Mouse (Mus musculus): ENCODE results near the gene St13.

St13 gene

GRCm38 (mm10) chr15:81358943-81359342, 40.9 kb downstream of the St13 start:
- no peak for DNase-seq (ENCODE audit: low read depth, low spot score)
- Histone ChIP-seq H3K36me3 (ENCODE audit: control insufficient read depth, insufficient read depth, low read length, poor library complexity, severe bottlenecking) (no peaks in the 10 kb centered on the region), H3K27me3 (ENCODE audit: control insufficient read depth, insufficient read depth, low read length, poor library complexity, severe bottlenecking) (no peaks in the 10 kb centered on the region)

GRCm38 (mm10) chr15:81356946-81357345, 42.9 kb downstream of the St13 start:
- Histone ChIP-seq H3K36me3 (ENCODE audit: control insufficient read depth, insufficient read depth, low read length, poor library complexity, severe bottlenecking) (no peaks in the 10 kb centered on the region), H3K27me3 (ENCODE audit: control insufficient read depth, insufficient read depth, low read length, poor library complexity, severe bottlenecking) (no peaks in the 10 kb centered on the region)
- no peak for DNase-seq (ENCODE audit: low read depth, low spot score)

DNA sequence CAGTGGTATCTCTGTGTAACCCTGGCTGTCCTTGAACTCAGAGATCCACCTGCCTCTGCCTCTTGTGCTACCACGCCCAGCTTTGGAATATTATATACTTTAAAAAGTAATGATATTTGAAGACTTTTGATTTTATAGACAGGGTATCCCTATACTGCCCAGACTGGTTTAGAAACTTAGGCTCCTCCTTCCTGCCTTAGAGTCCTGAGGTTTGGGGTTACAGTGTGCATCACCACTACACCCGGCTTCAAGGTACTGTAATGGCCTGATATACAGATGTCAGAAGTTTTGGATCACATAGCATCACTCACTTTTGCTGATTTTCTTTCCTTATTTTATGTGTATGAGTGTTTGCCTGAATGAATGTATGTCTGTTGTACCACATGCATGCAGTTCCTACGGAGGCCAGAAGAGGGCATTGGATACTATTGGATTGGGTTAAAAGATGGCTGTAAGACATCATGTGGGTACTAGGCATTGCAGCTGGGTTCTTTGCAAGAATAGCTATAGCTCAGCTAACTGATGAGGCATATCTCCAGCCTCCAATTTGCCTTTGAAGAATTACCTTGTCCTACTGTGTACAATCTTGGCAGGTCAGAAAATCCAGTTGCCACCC, 44.6 kb downstream of the St13 start:
- no peaks in the 10 kb centered on the region for H3K36me3 ChIP-seq (ENCODE audit: control insufficient read depth, insufficient read depth, low read length, poor library complexity, severe bottlenecking)
- peak; percentile 80 for DNase-seq (ENCODE audit: low read depth, low spot score)
- no peaks in the 10 kb centered on the region for H3K27me3 ChIP-seq (ENCODE audit: control insufficient read depth, insufficient read depth, low read length, poor library complexity, severe bottlenecking)

DNA sequence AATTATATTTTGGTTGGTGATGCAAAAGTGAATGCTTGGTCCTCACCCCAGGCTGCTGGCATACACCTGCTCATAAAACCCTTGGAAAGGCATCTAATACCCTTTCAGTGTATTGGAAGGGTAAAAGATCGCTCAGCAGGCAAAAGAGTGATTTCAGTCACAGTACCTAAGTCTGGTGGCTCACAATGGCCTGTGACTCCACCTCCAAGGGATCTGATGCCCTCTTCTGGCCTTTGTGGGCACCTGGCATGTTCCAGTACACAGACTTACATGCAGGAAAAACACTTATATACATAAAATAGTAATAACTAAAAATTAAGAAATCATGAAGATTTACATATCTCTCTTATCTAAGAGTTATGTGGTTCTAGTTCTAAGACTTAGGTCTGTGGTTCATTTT, 47.2 kb downstream of the St13 start:
- DNase-seq (ENCODE audit: low read depth, low spot score) = peak; percentile 29
- H3K27me3 ChIP-seq (ENCODE audit: control insufficient read depth, insufficient read depth, low read length, poor library complexity, severe bottlenecking) = no peaks in the 10 kb centered on the region
- no peaks in the 10 kb centered on the region for H3K36me3 ChIP-seq (ENCODE audit: control insufficient read depth, insufficient read depth, low read length, poor library complexity, severe bottlenecking)

DNA sequence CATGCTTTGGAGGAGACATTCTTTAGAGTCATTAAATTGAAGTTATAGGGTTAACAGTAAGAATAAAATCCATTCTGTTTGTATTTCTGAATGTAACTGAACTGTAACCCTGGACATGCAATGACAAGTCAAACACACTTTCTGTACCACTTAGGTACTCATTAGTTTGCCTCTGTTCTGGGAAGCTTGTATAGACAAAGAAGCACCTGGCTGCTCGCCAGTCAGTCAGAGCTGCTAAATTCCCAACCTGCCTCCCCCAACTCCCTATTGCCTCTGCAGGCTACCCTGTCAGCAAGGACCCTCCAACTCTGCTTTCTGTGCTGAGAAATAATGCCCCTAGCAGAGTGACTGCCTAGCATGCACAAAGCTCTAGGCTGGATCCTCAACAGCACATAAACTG, 49.5 kb downstream of the St13 start:
- no peaks in the 10 kb centered on the region for H3K36me3 ChIP-seq (ENCODE audit: control insufficient read depth, insufficient read depth, low read length, poor library complexity, severe bottlenecking)
- DNase-seq (ENCODE audit: low read depth, low spot score) = no peak
- no peaks in the 10 kb centered on the region for H3K27me3 ChIP-seq (ENCODE audit: control insufficient read depth, insufficient read depth, low read length, poor library complexity, severe bottlenecking)

GRCm38 (mm10) chr15:81348366-81348765, 51.5 kb downstream of the St13 start:
- no peaks in the 10 kb centered on the region for H3K36me3 ChIP-seq (ENCODE audit: control insufficient read depth, insufficient read depth, low read length, poor library complexity, severe bottlenecking)
- no peak for DNase-seq (ENCODE audit: low read depth, low spot score)
- H3K27me3 ChIP-seq (ENCODE audit: control insufficient read depth, insufficient read depth, low read length, poor library complexity, severe bottlenecking) = no peaks in the 10 kb centered on the region

- Histone ChIP-seq H3K27me3 (ENCODE audit: control insufficient read depth, insufficient read depth, low read length, poor library complexity, severe bottlenecking) (no peaks in the 10 kb centered on the region), H3K36me3 (ENCODE audit: control insufficient read depth, insufficient read depth, low read length, poor library complexity, severe bottlenecking) (no peaks in the 10 kb centered on the region)
- DNase-seq (ENCODE audit: low read depth, low spot score) = no peak
Measured at GRCm38 (mm10) chr15:81347466-81347865, 52.4 kb downstream of the St13 start.

DNA sequence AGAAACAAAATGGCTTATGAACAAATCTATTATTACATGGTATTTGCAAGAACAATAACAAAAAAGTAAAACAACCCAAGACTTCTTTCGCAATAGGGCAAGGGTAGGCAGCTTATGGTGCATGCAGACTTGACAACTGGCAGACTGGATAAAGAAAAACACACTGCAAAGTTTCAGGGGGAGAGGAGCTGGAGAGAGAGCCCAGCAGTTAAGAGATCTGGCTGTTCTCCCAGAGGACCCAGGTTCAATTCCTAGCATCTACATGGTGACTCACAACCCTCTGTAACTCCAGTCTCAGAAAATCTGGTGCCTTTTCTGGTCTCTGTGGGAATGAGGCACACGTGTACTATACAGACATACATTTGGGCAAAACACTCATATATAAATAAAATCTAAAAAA, 58.5 kb downstream of the St13 start:
- H3K36me3 ChIP-seq (ENCODE audit: control insufficient read depth, insufficient read depth, low read length, poor library complexity, severe bottlenecking) = peaks cover 2% of the 10 kb centered on the region; the same call in 1 of the 2 replicates
- H3K27me3 ChIP-seq (ENCODE audit: control insufficient read depth, insufficient read depth, low read length, poor library complexity, severe bottlenecking) = no peaks in the 10 kb centered on the region
- DNase-seq (ENCODE audit: low read depth, low spot score) = no peak

DNA sequence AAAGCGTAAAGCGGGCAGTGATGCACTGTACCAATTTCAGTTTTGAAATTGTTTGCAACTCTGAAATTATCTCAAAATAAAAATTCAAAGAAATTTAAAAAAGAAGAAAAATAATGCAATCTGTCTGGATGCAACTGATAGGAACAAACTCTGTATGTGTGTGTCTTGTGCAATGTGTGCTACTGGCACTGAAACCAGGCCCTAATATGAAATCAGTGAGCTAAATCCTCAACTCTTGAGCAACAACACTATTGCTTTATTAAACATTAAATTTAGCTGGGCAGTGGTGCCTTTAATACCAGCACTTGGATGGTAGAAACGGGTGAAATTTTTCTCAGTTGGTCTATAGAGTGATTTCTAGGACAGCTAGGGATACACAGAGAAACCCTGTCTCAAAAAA, 60.7 kb downstream of the St13 start:
- DNase-seq (ENCODE audit: low read depth, low spot score) = no peak
- Histone ChIP-seq H3K27me3 (ENCODE audit: control insufficient read depth, insufficient read depth, low read length, poor library complexity, severe bottlenecking) (no peaks in the 10 kb centered on the region), H3K36me3 (ENCODE audit: control insufficient read depth, insufficient read depth, low read length, poor library complexity, severe bottlenecking) (peaks cover 4% of the 10 kb centered on the region)

DNA sequence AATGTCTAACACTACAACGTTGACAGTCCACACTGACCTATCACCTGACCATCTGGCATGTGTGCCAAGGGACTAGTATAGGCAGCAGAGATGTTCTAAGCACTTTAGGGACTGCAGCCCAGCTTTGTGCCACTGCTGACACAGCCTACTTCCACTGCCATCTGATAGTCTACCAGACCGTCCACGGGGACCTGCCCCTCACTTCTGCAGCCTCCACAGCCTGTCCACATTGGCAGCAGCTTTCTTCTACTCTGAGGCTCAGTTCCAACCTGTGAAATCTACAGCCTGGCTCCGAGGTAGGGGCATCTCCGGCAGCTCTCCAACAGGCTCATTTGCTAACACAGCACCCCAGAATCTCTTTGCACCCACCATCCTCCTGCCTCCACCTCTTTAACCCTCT, 63.4 kb downstream of the St13 start:
- Histone ChIP-seq H3K27me3 (ENCODE audit: control insufficient read depth, insufficient read depth, low read length, poor library complexity, severe bottlenecking) (no peaks in the 10 kb centered on the region), H3K36me3 (ENCODE audit: control insufficient read depth, insufficient read depth, low read length, poor library complexity, severe bottlenecking) (peaks cover 4% of the 10 kb centered on the region)
- no peak for DNase-seq (ENCODE audit: low read depth, low spot score)

GRCm38 (mm10) chr15:81332517-81332916, 67.4 kb downstream of the St13 start:
- no peak for DNase-seq (ENCODE audit: low read depth, low spot score)
- H3K27me3 ChIP-seq (ENCODE audit: control insufficient read depth, insufficient read depth, low read length, poor library complexity, severe bottlenecking) = no peaks in the 10 kb centered on the region
- H3K36me3 ChIP-seq (ENCODE audit: control insufficient read depth, insufficient read depth, low read length, poor library complexity, severe bottlenecking) = peaks cover 6% of the 10 kb centered on the region

DNA sequence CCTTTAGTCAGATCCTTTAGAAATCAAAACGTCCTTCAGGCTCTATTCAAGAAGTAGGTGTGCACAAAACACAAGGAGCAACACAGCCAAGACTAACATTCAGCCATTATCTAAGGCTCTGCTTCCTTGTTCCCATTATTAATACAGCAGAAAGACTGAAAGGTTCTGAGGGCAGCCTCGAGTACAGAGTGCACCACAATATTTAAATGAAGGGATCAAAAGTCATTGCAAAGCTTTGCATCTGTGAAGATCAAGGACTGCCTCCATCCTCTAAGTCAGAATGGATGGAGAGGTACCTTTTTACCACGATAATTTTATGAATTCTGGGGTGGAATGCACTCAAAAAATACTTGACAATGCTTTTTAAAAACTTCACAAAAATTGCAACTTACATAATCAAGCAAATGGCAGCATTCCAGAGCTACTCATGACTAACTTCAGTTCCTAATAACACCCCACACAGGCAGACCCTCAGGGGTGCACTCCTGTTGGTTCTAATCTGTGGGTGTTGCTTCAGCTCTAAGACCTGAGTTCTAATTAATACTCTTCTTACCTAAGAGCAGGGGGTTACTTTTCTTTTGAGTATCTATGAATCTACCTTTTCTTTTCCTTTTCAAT, 69.0 kb downstream of the St13 start:
- Histone ChIP-seq H3K27me3 (ENCODE audit: control insufficient read depth, insufficient read depth, low read length, poor library complexity, severe bottlenecking) (no peaks in the 10 kb centered on the region), H3K36me3 (ENCODE audit: control insufficient read depth, insufficient read depth, low read length, poor library complexity, severe bottlenecking) (peaks cover 4% of the 10 kb centered on the region)
- DNase-seq (ENCODE audit: low read depth, low spot score) = no peak

DNA sequence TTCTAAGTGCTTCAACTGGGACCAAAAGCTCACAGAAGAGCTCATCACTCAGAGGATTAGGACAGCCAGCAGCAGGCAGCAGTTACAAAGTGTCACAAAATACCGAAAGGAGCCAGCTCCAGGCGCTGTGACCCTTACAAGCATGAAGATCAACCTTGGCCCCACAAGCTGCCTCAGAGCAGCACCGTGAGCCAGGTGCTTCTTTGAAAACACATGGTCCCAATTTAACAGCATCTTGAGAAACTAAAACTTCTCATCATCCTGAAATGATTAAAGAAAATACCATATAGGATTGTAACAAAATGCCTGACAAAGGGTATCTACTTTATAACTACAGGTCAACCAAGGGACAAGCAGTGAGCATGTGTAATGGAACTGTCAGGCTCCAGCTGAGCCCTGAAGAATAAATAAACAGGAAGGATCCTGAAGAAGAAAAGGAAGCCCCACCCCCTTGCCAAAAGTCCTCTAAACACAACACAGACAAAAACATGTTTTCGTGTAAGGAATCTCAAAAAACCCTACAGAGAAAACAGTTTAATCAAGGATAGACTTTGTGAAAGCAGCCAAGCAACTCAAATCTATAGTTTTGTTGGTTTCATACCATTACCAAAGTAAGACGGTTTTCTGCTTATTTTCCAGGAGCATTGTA, 70.0 kb downstream of the St13 start:
- no peaks in the 10 kb centered on the region for H3K27me3 ChIP-seq (ENCODE audit: control insufficient read depth, insufficient read depth, low read length, poor library complexity, severe bottlenecking)
- peaks cover 3% of the 10 kb centered on the region; the same call in 1 of the 2 replicates for H3K36me3 ChIP-seq (ENCODE audit: control insufficient read depth, insufficient read depth, low read length, poor library complexity, severe bottlenecking)
- no peak for DNase-seq (ENCODE audit: low read depth, low spot score)

DNA sequence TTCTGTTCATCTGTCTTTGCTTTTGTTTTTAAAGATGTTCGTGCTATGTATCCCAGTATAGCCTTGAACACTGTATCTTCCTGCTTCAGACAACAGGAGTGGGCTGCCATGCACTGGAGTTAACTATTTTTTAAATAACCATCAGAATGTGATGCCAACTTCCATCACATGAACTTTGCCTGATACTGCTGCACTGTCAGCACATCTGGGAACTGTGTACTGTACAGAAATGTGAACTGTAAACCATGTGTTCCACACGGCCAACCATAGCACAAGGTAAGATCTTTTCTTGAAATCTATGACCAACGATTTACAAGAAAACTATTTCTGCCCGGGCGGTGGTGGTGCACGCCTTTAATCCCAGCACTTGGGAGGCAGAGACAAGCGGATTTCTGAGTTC, 72.4 kb downstream of the St13 start:
- Histone ChIP-seq H3K27me3 (ENCODE audit: control insufficient read depth, insufficient read depth, low read length, poor library complexity, severe bottlenecking) (no peaks in the 10 kb centered on the region), H3K36me3 (ENCODE audit: control insufficient read depth, insufficient read depth, low read length, poor library complexity, severe bottlenecking) (peaks cover 10% of the 10 kb centered on the region)
- no peak for DNase-seq (ENCODE audit: low read depth, low spot score)

DNA sequence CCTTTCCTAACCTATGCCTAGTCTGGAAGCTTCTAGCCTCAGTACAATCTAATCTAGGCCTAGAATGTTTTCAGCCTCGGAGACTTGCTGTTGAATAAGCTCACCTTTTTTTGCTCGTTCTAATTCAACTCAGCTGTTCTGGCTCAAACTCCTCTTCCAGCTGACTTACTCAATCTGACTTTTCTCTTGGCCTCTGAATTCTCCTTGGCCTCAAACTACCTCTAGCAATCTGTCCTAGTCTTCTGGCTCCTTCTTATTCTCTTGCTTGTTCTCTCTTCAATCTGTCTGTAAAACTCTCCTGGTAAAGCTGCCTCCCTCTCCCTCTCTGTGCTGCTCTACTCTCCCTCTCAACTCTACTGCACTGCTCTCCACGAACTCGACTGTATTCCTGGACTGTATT, 74.9 kb downstream of the St13 start:
- Histone ChIP-seq H3K36me3 (ENCODE audit: control insufficient read depth, insufficient read depth, low read length, poor library complexity, severe bottlenecking) (peaks cover 12% of the 10 kb centered on the region), H3K27me3 (ENCODE audit: control insufficient read depth, insufficient read depth, low read length, poor library complexity, severe bottlenecking) (no peaks in the 10 kb centered on the region)
- no peak for DNase-seq (ENCODE audit: low read depth, low spot score)
